Mouse (Mus musculus): Measurements from ENCODE around the gene Wnk4.

Gene Wnk4

GRCm38 (mm10) chr11:101276319-101277070, 16.1 kb downstream of the Wnk4 start:
- DNase-seq (ENCODE audit: low spot score): no peak

DNA sequence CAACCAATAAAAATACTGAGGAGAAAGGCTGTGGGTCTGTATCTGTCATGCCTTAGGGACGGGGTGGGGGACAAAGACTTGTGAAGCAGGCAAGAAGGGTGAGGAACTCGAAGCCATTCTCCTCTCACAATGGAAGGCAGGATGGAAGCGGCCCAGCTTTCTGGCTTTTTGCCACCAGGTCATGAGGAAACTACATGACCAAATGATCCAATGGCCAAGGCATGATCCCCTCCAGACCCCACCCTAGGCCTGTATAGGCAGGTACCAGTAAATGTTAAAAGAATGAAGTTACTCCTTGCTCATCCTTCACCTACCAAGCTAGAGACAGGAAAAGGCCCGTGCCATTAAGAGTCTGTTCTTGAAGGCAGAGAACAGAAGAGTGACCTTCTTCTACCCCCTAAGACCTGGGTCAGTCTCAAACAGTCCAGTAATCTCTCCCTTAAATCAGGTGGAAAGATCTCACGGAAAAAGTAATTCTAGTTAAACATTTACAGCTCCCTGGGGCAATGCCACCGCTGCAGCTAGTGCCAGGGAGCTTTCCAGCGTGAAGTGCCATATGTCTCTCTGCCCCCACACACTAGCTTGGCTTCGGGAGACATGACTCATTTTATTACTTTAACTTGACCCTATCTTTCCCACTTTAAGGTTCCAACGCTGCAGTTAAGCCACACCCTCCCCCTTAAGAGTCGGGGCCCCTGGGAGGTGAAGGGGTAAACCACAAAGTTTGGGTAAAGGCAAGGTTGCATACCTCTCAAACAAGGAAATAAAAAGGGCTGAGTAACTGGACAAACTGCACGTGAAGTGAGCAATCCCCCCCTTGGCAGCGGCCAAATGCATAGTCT, 17.2 kb downstream of the Wnk4 start:
- DNase-seq (ENCODE audit: low spot score): no peak

DNA sequence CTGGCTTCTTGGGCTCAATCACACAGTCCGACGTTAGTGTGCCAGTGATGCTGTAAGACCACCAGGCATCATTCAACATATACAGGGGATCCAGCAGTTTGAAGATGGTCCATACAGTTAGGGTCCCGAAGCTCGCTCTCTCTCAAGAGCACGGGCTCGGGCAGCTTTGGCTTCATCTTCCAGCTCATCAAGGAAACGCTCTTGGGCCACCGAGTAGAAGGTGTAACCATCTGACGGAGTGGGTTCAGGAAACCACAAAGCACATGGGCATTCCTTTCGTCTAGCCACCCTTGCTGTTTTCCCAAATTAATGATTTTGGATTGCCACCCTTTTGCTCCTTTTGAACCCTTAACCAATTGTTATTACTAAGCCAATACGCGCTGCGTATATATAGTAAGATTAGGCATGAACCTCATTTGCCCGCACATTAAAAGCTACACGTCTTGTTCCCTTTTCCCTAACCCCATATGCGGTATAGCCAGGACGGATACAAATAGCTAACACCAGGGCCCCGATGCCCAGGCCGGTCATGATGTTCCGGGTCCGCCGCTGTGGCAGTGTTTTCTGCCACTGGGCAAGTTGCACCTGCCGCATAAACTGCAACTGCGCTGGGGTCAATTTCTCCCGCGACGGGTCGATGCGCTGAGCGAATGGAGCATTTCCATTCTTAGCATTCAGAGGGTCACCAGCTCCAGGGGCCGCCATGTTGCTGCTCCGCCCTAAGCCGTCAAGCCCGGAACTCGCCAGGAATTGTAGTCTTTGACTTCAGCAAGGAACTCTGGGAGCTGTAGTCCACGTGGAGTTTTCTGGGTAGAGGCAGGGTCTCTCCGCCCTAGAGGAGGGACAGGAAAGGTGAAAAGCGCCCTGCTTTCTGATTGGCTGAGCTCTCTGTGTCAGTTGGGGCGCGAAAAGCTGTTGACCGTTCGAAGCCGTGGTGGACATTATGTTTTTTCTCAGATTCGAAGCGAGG, 18.1 kb downstream of the Wnk4 start, which contains the start of the genes Cntd1 and Coa3:
TSS of gene Cntd1 (plus strand) at position 790 of the 970 bp plus-strand sequence.
TSS of gene Coa3 (minus strand) at position 892 of the 970 bp plus-strand sequence.
- DNase-seq (ENCODE audit: low spot score): peak; percentile 76

DNA sequence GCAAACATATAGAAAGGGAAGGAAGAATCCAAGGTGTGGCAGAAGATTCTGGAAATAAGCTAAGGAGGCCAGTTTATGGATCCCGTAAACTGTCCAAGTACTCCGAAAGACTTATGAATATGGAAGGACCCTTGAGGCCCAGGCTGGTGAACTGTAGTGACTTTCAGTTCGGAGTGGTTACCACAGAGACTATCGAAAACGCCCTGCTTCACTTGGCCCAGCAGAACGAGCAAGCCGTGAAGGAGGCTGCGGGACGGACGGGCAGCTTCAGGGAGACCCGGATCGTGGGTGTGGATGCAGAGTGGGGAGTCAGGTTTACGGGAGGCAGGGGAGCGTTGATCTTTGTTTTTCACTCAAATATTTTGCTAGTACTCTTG, 18.8 kb downstream of the Wnk4 start:
- DNase-seq (ENCODE audit: low spot score): no peak

- DNase-seq (ENCODE audit: low spot score): no peak
Measured at GRCm38 (mm10) chr11:101280837-101281236, 20.5 kb downstream of the Wnk4 start.

DNA sequence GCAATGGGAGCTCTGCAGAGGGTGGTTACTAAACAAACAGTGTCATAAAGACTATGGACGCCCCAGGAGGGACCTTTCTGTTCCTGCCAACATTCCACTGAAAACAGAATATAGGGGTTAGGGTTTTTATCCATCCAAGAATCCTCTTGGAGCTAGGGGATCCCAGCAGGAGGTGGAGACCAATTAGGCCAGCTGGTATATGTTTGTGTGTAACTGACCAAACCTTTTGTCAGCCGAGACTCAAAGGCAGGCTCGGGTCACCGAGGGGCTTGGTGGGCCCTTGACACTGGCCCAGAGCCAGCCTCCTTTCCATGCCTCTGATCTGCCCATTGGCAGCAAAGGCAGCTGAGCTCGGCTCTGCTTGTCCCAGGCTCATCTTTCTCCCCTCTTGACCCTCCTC, 22.5 kb downstream of the Wnk4 start:
- DNase-seq (ENCODE audit: low spot score): no peak

DNA sequence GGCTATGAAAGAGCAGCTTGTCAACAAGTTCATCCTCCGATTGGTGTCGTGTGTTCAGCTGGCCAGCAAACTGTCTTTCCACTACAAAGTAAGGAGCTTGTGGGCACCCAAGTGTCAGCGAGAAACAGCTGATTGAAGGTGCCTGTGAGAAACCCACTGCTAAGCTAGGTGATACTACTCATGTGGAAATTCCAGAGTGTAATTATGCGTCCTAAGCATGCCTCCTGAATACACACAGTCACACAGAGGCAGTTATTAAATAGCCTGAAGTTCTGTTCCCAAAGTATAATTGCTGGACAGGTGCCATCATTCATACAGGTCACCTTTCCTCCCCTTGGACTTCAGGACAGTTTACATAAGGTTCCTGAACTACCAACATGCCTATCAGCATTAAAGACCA, 23.4 kb downstream of the Wnk4 start:
- DNase-seq (ENCODE audit: low spot score): no peak

- no peak for DNase-seq (ENCODE audit: low spot score)
Measured at GRCm38 (mm10) chr11:101287306-101287705, 26.9 kb downstream of the Wnk4 start.

DNA sequence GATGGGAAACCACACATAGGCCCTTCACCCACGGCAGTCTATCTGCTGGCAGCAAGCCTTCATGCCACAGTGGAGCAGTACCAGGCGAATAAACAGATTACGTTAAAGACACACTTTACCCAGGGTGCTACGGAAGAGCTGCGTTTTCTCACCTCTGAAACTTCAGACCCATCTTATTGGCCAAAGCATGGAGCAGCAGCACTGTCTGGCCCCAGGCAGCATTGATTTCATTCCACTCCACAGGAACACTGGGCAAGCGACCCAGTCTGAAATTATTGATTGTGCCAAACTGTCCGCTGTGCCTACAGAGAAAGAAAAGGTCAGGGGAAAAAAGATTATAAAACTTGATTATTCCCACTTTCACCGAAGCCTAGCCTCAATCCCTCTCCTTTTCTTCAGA, 30.9 kb downstream of the Wnk4 start:
- DNase-seq (ENCODE audit: low spot score): no peak

- no peak for DNase-seq (ENCODE audit: low spot score)
Measured at GRCm38 (mm10) chr11:101295191-101295590, 34.8 kb downstream of the Wnk4 start.

DNA sequence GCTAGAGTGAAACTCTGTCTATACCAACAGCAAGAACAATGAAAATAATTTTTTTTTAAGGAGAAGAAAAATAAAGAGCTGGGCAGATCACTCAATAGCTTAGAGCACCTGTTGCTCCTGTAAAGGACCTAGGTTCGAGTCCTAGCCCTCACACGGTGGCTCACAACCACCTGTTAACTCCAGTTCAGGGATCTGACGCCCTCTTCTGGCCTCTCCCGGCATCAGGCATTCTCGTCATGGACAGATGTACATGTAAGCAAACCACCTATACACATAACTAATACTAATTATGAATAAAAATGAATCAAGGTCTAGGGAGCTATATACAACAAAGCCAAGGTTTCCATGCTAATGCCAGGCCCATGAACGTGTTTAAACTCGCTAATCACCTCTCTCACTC, 40.5 kb downstream of the Wnk4 start:
- DNase-seq (ENCODE audit: low spot score): no peak

GRCm38 (mm10) chr11:101301299-101302003, 41.1 kb downstream of the Wnk4 start:
- no peak for DNase-seq (ENCODE audit: low spot score)

DNA sequence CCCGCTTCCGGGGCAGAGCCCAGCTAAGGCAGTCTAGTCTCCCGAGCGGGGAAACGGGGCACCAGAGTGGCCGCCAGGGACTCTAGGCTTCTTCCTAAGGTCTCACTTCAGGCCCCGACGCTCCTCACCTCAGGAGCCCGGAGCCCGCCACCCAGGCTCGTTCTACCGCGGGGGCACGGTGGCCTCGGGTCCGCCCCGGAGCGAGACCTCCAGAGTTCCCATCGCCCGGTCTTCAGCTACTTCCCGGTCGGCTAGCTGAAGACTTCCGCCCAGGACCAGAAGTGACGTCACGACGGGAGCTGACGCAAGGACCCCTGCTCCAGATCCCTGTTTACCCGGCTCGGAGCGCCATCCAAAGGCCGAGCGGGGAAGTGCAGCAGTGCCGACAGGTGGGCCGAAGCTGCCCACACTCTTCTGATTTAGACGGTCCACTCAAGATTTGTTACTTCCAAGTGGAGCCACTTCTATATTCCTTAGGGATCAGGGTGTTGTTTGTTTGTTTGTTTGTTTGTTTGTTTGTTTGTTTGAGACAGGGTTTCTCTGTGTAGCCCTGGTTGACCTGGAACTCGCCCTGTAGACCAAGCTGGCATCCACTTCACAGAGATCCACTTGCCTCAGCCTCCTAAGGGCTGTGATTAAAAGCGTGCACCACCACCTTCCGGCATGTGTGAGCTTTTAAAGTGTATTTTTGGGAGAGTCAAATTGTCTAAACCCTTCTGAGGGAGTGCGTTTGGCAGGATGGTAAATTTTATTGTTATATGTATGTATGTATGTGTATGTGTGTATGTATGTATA, 41.8 kb downstream of the Wnk4 start, which contains the start of gene Becn1:
TSS of gene Becn1 (minus strand) at position 283 of the 795 bp plus-strand sequence.
- peak; percentile 89 for DNase-seq (ENCODE audit: low spot score)

DNA sequence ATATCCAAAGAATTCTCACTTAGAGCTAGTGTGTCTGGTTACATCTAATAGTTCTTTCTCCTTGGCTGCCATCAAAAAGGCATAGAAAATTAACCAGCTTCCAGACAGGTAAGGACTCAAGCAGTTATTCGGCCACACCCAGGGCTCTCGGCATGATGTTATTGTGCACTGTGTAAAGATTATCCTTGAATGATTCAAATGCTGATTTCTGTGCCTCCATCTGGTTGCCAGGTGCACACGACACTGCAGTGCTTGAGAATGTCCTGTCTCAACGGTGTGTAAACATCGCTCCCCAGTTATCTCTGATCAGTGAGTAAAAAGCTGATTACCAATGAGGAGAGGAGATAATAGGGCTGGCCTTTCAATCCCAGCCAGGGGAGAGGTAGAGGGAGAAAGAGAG, 47.4 kb downstream of the Wnk4 start:
- no peak for DNase-seq (ENCODE audit: low spot score)

- DNase-seq (ENCODE audit: low spot score): no peak
Measured at GRCm38 (mm10) chr11:101311083-101311482, 50.7 kb downstream of the Wnk4 start.

GRCm38 (mm10) chr11:101312150-101312549, 51.8 kb downstream of the Wnk4 start:
- DNase-seq (ENCODE audit: low spot score): no peak

DNA sequence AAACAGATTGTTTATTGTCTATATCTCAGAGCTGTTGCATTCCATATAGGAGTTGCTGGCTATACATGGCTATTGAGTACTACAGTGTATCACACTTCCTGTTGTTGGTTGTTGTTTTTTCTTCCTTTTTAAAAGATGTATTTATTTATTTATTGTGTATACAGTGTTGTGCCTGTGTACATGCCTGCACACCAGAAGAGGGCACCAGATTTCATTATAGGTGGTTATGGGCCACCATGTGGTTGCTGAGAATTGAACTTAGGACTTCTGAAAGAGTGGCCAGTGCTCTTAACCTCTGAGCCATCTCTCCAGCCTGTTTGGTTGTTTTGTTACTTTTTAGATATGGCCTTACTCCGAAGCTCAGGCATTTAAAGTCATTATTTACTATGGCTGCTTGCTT, 54.2 kb downstream of the Wnk4 start:
- DNase-seq (ENCODE audit: low spot score): no peak

- DNase-seq (ENCODE audit: low spot score): no peak
Measured at GRCm38 (mm10) chr11:101315082-101315650, 54.8 kb downstream of the Wnk4 start.

GRCm38 (mm10) chr11:101315665-101316500, 55.5 kb downstream of the Wnk4 start, which contains the start of gene Psme3:
TSS of gene Psme3 (plus strand) at chr11:101316213.
- DNase-seq (ENCODE audit: low spot score): peak; percentile 93
